Mouse (Mus musculus): ENCODE results near the gene Mepce. TPM values are rescaled to one million over a fixed set of nuclear protein-coding genes. Genes with fewer than 3 reads are reported as not detected.
A peak's percentile ranks its signal among the peaks of the same experiment; 100 is the strongest.

The Mepce gene
- total RNA-seq, 2 experiments from 2014 or later = 39.9 to 44.6 TPM

DNA sequence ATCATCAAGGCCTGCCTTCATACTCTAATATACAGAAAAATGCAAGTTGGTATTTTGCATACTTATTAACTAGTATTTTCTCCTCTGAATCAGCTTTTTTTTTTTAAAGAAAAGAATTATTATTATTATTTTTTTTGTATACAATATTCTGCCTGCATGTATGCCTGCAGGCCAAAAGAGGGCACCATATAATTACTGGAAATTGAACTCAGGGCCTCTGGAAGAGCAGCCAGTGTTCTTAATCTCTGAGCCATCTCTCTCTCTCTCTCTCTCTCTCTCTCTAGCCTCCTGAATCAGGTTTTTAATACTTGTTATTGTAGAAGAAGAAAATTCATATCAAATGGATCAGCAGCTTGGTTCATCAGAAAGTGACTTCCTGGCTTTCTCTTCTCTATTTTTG, 4.1 kb upstream of the Mepce start:
- no peak for DNase-seq (ENCODE audit: low spot score in 2 of 2)

DNA sequence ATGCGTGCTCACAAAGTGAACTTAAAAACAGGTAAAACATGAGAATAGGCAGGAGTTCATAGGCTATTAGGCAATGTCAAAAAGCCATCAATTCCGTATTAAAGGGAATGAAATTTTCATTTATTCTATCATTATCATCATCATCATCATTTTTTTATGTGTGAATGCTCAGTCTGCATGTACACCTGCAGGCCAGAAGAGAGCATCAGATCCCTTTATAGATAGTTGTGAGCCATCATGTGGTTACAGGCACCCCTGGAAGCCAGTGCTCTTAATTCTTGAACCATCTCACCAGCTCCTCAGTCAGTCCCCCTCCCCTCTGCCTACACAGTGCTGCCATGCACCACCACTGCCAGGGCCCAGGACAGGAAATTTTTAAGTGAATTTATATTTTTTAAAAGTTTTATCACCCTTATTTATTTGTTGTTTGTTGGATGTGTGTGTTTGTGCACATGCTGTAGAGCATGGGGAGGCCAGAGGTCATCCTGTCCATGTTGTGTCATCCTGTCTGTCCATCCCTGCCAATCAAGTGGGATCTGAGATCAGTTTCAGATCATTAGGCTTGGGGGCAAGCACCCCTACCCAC, 1.6 kb upstream of the Mepce start:
- DNase-seq (ENCODE audit: low spot score in 2 of 2) = no peak

DNA sequence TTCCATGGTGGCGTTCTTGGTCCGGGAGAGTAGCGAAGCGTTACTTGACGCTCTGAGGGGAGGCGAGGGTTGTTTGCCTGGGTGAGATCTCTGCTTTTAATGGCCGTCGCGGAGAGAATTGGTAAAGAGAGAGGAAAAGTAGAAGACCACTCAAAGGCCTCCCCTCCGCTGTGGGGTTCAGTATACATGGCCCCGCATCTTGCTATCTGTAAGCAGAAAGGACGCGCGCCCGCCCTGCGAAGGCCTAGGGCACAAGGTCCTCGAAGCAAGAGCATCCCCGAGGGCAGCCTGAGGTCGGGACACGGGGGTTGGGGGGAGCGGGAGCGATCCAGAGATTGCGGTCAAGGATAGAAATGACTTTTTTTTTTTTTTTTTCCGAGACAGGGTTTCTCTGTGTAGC, 716 bp upstream of the Mepce start:
- peak in 1 of 2 experiments; percentile 41 for DNase-seq (ENCODE audit: low spot score in 2 of 2)

DNA sequence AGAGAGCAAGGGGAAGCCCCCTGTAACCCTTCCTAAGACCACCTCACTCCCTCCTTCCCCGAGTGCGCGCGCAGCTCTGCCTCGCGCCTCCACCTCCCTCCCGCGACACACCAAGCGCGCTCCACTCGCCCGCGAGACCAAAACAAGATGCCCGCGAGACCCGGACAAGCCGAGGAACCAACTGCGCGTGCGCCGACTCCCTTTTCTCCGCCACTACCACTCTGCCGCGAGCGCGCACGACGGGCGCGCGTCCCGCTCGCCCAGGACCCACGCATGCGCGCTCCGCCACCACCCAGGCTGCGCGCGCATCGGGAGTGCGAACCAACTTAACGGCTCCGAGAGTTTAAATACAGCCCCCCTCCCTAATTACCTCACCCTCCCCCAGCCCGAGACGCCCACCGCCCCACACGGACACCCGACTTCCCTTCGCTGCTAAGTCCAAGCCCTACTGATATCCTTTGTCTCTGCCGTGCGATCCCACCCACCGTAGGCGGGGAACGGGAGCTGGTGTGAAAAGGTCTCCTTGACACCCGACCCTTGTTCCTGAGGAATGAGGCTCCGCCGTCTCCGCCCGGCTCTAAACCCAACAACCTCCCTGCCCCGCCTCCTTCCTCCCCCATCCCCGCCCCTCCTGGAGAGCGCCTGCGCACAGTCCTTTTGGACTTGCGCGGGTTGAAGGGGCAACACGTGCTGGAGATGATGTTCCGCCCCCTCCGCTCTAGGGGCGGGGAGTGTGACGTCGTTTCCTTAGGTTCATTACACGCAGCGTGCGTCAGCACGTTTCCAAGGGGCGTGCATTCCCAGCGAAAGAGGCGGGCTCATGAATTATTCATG, 1.1 kb downstream of the Mepce start:
- DNase-seq (ENCODE audit: low spot score in 2 of 2) = peak; percentile 99

DNA sequence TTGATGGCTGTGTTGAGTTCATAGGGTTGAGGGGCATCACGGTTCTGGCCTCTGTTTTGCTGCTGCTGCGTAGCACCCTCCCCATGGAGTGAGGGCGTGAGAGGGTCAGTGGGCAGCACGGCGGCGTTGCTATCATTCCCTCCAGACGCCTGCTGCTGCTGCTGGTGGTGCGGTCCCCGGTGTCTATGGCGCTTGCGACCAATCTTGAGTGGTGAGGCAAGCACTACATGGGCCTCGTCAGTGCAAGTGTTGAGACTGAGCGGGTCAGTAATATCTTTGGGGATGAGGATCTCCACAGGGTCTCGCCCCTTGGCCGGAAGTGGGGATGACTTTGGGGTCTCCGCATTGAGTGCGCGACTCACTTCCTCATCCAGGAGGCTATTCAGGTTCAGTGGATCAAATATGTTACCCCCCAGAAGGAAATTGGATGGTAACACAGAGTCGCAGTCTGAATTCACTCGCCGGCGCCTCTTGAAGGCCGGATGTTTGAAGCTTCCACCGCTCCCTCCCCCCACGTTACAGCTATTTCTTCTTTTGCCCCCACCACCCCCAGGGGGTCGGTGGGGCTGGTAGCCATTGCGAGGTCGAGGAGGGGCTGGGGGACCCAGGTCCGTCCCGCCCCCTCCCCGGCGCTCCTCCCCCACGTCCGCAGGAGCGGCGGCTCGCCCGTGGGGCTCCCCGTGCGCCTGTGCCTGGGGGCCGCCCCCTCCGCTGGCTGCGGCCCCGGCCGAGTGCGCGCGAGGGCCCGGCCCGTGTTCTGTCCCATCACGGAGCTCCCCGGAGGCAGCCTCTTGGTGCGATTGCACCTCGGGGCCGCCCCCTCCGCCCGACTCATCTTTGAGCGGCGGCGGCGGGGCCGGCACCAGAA, 2.1 kb downstream of the Mepce start:
- DNase-seq (ENCODE audit: low spot score in 2 of 2) = peak in 1 of 2 experiments; percentile 64

DNA sequence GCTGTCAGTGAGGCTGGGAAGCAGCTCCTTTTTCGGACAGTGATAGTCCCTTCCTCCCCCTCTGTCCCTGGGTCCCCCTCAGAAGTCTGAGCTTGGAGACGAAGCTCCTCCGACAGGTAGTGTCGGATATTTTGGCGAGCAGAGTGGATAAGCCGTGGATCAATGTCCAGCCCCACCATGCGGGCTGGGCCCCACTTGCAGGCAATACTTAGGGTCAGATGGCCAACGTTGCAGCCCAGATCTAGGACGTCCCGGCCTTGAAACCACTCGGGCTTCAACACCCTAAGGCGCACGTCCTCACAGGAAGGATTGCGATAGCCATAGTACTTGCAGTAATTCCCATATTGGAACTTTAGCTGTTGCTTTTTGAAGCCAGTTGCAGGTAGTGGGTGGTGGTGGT, 2.9 kb downstream of the Mepce start:
- peak in 1 of 2 experiments; percentile 31 for DNase-seq (ENCODE audit: low spot score in 2 of 2)

DNA sequence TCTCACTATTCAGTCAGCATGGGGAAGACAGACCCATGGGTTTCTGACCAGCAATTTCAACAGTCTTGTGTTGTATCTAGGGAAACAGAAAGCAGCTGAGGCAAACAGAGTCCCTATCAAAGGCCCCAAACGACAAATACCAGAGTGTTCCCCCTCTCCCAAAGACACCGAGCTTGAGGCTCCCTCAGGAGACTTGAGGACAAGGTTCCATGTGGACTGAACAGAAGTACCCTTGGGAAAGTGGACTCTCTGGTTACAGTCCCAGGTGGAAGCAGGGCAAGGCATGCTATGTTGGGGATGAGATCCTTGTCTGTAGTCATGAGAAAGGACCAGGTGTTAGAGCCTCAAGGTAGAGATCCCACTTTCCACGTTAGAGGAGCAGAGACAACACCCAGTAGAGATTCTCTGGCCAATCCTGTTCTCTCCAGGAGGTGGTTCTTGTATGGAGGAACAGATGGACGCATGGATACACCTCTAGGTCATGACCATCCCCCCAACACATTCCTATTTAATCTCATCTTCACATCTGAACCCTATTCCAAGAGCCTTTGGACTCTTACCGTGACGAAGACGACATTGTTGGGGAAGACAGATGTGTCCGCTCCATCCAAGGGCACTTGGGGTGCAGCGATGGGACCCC, 3.4 kb downstream of the Mepce start:
- DNase-seq (ENCODE audit: low spot score in 2 of 2) = no peak

DNA sequence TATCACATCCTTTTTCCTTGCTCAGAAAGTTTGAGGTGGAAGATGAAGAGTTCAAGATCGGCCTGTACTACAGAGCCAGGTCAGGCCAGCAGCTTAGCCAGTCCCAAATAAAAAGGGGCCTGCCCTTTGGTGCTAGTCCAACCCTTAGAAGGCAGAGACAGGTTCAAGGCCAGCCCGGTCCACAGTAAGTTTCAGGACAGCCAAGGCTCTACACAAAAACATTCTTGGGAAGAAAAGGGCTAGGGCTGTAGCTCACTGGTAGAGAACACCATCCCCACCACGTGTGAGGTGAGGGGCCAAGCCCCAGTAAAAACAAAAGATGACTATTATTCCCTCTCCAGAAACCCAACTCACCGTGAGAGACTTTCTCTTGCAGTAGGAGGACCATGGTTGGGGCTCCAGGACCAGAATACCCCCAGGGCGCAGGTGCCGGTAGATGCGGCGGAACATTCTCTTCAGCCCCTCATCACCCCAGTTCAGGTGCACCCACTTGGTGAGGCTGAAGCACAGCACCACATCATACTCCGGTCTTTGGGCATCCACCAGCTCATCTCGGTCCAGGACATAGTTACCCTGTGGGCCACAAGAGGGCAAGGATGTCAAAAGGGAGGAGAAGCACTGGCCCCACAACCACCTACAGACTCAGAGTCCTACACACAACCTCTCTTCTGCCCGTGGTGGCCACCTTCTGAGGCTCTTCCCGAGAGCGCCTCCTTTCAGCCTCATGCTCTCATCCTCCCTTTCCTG, 4.5 kb downstream of the Mepce start:
- no peak for DNase-seq (ENCODE audit: low spot score in 2 of 2)

DNA sequence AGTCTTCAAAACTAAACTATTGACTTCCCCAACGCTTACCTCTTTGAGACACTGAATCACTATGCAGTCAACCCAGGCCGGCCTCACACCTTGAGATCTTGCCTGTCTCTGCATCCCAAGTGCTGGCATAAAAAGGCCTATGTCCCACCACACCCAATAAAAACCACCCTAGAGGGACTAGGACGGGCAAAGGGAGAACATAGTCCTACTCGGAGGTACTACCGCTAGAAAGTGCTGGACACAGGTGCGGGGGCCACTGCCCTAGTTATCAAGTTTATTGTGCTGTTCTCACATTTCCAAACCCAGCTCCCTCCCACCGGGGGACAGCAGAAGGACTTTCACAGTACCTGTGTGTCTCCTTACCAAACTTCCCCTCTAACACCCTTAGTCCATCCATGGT, 5.8 kb downstream of the Mepce start:
- DNase-seq (ENCODE audit: low spot score in 2 of 2) = no peak

DNA sequence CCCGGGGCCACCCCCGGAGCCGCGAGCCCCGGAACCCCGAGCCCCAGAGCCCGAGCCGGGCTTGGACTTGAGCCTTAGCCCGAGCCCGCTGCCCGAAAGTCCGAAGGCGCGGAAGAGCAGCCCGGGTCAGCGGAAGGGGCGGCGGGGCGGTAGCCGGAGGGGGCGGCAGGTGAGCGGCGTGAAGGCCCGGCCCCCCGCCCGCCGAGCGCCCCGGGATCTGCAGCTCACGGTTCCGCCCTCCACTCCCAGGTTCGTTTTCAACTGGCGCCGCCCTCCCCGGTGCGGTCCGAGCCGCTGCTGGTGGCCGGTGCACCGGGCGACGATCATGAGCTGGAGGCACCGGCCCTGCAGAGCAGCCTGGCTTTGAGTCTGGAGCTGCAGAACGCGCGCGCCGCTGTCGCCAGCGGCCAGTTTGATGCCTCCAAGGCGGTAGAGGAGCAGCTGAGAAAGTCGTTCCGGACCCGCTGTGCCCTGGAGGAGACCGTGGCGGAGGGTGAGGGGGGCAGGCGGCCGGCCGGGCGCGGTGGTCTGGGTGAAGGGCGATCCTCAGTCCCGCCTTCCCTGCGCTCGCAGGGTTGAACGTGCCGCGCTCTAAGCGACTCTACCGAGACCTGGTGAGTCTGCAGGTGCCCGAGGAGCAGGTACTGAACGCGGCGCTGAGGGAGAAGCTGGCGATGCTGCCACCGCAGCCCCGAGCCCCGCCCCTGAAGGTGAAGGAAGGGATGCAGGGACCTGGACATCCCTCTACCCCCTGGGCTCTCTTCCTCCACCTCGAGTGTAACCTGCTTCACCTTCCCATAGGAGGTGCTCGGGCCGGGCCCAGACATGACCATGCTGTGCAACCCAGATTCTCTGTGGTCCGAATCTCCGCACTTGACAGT, 8.2 kb downstream of the Mepce start:
- peak in 1 of 2 experiments; percentile 63 for DNase-seq (ENCODE audit: low spot score in 2 of 2)

DNA sequence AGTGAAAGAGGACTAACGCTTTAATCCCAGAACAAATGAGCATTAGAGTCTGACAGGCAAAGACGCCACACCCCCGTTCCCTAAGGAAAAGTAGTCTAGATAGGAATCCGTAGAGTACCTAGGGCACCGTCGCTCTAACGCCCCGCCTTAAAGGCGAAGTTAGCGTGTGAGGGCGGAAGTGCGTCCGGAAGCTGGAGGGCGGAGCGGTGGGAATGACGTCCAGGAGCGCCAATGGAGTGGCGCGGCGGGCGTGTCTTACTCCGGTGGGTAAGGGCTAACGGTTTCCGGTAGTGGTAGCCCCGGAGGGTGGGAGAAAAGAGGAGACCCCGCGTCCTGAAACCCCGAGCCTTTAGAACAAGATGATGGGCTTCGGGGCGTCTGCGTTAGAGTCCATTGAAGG, 8.8 kb downstream of the Mepce start, which contains the start of gene Ppp1r35:
Gene Ppp1r35, plus strand, starts transcription at position 215 of the 400 bp plus-strand sequence.
- DNase-seq (ENCODE audit: low spot score in 2 of 2) = peak; percentile 93 to 96

DNA sequence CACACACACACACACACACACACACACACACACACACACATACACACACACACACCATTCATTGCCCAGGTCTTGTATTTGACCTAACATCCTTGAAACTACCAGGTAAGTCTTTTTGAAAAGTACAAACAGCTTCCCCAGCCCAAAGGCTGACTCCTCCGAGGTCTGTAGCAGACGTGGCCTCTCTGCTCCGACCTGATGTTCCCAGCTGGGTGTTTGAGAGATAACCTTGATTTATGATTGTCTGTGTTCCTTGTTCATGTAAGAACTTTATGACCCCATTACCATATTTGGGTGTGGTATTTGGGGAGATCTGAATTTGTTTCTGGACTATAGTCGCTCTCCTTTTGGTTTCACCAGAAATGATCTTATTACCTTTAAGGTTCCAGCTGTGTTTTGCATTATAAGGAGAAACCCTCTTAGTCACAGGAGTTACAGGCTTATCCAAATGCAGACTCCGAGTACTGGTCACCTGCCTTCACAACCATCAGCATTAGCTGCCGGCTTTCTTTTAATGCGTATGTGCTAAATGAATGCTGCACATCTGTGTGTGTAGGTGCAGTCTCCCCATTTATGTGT, 10.1 kb downstream of the Mepce start:
- DNase-seq (ENCODE audit: low spot score in 2 of 2) = peak in 1 of 2 experiments; percentile 16

DNA sequence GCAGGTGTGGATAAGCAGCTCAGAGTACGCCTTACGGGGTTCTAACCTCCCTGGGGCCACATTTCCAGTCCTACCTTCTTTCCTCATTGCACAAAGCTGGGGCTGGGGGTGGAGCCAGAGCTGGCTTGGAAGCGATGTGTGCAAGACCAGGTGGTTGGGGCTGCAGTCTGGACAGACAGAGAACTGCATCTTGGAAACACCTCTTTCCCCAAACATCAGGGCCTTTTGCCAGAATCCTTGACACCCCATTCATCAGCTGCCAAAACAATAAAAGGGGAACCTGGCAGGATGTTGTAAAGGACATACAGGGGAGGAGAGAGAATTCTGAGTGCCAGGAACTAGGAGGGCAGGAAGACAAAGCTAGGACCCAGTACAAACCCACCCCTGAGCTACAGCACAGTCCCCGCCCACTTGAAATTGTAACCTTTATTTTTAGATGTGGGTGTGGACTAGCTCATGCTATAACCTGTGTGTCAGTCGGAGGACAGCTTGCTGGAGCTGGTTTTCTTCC, 11.0 kb downstream of the Mepce start:
- DNase-seq (ENCODE audit: low spot score in 2 of 2) = peak in 1 of 2 experiments; percentile 36

DNA sequence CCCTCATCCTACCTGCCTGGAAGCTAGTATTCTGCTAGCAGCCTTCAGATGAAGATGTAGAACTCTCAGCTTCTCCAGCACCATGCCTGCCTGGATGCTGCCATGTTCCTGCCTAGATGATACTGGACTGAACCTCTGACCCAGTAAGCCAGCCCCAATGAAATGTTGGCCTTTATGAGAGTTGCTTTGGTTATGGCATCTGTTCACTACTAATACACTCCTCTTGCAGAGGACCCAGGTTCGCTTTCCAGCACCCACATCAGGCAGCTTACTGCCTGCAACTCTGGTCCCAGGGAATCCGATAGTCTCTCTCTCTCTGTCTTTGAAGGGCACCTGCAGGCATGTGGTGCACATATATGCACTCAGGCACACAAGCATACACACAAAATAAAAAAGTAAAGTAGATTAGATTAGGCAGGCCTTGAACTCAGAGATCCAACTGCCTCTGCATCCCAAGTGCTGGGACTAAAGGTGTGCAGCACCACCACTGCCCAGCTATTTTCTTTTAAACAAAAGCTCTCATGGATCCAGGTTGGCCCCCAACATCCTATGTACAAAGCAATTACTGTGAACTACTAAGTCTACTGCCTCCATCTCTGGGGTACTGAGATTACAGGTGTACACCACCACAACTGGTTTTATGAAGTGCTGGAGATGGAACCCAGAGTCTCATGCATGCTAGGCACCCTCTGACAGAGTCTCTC, 11.7 kb downstream of the Mepce start:
- DNase-seq (ENCODE audit: low spot score in 2 of 2) = peak in 1 of 2 experiments; percentile 14

DNA sequence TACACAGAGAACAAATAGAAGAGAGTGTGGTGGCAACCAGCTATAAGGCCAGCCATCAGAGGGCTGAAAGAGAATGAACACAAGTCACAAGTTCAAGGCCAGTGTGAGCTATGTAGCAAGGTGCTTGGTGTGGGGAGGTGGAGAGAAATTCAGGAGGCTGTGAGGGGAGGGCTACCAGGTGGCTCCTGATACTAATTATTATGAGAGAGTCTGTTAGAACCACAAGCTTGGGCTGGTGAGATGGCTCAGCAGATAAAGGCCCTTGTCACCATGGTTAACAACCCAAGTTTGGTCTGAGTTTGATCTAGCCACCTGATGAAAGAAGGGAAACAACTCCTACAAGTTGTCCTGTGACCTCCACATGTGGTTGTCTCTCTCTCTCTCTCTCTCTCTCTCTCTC, 14.7 kb downstream of the Mepce start:
- peak in 1 of 2 experiments; percentile 8 for DNase-seq (ENCODE audit: low spot score in 2 of 2)

DNA sequence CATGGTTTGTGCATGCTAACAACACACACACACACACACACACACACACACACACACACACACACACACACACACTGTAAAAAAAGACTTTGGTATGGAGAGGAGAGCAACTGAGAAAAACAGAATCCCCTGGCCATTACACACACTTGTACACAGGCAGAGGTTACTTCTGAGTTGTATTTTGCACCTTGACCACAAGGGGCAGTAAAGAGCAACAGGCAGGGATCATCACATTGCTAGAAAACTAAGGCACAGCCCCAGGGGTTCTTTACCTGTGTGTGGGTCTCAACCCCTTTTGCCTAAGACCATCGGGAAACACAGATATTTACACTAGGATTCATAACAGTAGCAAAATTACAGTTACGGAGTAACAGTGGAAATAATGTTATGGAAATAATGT, 16.7 kb downstream of the Mepce start:
- no peak for DNase-seq (ENCODE audit: low spot score in 2 of 2)

DNA sequence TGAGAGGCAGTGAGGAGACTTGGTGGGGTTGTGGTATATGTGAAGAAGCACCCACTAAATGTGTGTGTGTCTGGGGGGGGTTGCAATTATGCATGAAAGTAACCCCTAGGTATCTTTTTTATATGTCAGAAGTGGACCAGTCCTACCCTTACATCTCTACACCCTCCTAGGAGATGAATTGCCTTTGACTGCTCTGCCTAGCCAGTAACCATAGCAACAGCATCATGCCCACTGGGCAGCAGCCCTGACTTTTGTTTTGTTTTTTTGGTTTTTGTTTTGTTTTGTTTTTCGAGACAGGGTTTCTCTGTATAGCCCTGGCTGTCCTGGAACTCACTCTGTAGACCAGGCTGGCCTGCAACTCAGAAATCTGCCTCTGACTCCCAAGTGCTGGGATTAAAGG, 19.0 kb downstream of the Mepce start:
- no peak for DNase-seq (ENCODE audit: low spot score in 2 of 2)

DNA sequence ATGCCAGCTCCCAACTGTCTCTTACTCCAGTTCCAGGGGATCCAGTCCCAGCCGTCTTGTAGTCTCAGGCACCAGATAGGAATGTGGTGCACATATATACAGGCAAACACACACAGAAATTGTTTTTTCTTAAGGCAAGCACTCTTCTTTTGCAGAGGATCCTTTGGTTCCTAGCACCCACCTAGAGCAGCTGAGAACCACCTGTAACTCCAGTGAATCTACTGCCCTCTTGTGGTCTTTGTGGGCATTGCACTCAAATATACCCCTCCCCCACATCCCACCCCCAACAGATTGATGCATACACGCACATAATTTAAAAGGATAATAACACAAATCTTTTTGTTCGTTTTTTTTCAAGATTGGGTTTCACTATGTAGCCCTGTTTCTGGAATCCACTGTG, 21.2 kb downstream of the Mepce start:
- DNase-seq (ENCODE audit: low spot score in 2 of 2) = no peak
